Mouse (Mus musculus) granulocyte monocyte progenitor cell, adult 5-6 weeks (primary cell): ENCODE results near the gene Spata19. TPM values are rescaled to one million over a fixed set of nuclear protein-coding genes. Genes with fewer than 3 reads are reported as not detected.

Experiments
- ATAC-seq: replicated peaks from 2 replicates; pipeline ENCODE4 v1.8.0; 2016; ENCODE audit warnings: mild to moderate bottlenecking, moderate TSS enrichment, inconsistent platforms; ENCODE audit not compliant: poor library complexity, severe bottlenecking
- total RNA-seq, 2 experiments: library from RNA; stranded (forward) in 1 of 2; stranded (reverse) in 1 of 2; fragments of 200-712, 200-1000 nt in 1 of 2; fragments of >200 nt in 1 of 2; fragmentation: Nextera tagmentation in 1 of 2; gene quantifications; 2 replicates each; pipeline ENCODE4 v1.2.3; 2014 to 2017

Gene Spata19
- total RNA-seq (2014; fragmentation: Nextera tagmentation) = not detected in 2 replicates
- total RNA-seq (2017) = not detected in 2 replicates

DNA sequence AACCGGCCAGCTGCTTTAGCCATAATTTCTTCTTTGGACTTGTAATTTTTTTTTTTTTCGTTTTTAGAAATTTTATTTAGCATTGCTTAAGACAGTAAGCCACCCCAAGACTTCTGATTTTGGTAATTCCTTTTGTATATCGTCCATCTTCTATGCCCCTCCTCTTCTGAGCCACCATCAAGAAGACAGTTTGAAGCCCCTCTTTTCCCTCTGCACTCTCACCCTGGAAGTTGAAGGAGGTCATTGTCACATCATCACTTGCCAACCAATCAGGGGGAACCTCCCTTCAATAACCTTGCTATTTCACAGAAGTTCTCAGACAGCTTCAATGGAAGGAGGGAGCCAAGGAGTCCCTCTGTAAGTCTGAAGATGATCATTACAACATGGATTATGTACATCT lies at the start of gene Spata19:
Spata19 (plus strand) TSS at position 301 of the 400 bp plus-strand sequence.
- no peak for ATAC-seq

DNA sequence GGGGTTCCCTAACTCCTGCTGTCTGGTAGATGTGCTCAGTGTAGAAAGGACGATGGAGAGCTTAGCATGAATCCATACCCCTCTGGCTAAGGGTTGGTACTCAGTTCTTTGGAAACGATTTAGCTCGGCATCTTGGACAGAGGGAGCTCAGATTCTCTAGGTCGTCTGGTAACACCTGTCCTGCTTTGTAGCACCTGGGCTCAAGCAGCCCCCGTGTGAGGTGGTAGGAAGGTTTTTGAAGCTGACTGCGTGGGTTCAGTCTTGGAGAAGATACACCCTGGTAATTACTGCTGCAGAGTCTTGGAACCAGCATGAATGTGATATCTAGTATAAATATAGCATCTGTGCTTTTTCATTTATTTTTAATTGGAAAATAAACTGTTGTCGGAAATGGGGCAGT lies 43.5 kb upstream of the Spata19 start:
- no peak for ATAC-seq

DNA sequence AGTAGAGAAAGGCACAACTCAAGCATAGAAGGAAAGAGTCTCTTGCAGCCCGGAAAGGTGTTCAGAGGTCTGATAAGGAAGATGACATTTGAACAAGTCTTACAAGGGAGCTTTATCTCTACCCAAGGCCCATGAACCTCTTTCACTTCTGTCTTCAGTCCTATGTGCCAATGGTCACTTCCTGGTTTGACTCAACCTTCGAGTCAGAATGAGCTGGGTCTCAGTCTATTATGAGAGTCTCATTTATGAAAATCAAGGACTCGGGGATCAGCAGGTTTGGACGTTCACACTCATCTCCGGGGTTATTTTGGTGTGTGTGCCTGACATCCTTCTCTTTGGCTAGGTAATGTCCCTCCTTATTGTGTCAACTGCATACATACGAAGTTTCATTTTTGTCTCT lies 38.7 kb upstream of the Spata19 start:
- no peak for ATAC-seq

DNA sequence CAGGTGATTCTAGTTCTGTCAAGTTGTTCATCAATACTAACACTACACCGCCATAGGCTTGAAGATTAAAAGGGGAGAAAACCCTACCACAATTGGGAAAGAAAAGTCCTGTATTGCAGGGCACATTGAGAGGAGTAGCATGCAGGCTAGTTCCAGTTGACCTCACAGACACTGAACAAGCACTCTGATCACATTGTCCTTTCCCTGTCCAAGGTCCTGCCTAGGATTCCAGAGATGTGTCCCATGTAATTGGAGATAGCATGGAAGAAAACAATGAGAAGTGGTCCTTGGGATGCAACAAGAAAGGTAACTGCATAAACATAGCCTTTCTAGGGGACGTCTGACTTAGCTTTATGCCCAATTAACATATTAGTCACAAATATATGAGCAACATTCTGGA lies 29.4 kb upstream of the Spata19 start:
- ATAC-seq = no peak

DNA sequence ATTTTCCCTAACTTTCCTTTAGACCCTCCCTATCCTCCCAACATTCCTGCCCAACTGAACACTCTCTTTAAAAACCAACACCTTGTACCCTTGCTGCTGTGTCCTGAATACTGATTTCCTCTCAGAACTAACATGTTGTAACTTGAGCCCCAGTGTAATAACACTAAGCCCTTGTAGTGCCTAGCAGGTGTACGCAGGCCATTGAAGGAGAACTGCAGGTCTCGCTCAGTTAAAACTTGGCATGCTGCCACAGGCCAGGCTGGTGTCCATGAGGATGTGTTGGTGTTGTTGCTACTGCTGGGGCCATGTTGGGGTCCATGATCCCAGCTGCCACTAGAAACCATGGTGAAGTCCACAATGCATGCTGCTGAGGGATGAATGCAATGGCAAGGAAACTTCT lies 27.5 kb upstream of the Spata19 start:
- ATAC-seq = no peak

DNA sequence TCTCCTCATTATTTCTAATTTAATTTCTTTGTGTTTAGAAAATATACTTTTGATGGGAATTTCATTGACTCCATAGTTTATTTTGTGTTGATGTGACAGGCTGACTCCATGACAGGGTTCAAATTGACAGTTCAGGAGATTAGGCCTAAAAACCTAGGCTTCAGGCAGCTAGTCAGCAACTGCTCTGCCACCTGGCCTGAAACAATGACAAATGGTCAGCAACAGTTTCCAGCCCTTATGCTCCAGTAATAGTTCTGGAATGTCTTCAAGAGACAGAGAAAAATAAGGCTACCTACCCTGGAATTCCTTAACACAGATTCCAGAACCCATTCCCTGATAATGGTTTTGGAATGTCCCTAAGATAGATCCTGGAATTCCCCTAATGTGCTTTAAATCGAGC lies 20.9 kb upstream of the Spata19 start:
- no peak for ATAC-seq

DNA sequence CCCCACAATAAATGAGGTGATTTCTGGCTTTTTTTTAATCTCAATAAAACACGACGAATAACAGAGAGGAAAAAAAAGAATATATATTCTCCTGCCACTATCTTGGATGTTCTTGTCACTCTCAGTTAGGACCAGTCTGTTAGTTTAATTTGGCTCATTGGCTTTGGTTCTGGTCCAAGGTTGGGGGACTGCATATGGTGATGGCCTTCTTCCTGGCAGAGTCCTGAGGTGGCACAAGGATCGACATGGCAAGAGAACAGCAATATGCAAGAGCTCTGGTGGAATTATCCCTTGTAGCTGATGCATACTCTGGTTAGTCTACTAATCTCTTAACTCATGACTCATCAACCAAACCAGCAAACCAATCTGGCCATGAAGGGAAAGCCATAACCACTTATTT lies 9.6 kb upstream of the Spata19 start:
- ATAC-seq = no peak

DNA sequence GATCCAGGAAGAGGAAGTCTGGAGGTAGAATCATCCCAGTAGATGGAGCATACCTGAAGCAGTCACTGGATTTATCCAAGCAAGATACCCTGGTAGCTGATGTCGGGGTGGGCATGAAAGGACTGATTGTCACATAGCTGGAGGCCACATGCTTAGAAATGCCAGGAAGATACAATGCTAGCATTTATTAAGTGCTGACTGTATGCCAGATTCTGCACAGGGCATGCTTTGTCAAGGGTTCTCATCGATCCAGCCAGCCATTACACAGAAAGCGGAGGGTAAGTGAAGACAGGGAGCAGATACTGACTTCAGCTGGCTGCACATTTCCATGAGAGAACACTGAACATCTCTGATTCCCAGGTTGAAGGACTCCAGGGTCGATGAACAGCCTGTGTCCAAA lies 4.6 kb downstream of the Spata19 start:
- ATAC-seq = no peak

DNA sequence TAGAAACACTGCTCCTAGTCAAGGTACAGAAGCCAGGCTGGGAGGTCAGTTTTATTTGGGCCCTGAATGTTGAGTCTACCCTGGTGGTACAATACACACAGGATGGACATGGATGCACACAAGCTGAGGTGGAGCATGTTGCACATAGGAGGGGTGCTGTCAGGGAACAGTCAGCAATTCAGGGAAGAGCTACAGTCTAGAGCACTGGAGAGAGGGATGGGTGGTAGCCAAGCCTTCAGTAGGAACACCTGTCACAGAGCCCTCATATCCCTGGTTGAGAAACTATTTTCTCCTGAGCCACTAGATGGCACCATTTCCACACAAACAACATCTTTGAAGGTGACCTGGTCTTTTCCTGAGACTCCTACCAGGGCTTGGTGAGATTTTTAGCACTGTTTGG lies 13.1 kb downstream of the Spata19 start:
- no peak for ATAC-seq

DNA sequence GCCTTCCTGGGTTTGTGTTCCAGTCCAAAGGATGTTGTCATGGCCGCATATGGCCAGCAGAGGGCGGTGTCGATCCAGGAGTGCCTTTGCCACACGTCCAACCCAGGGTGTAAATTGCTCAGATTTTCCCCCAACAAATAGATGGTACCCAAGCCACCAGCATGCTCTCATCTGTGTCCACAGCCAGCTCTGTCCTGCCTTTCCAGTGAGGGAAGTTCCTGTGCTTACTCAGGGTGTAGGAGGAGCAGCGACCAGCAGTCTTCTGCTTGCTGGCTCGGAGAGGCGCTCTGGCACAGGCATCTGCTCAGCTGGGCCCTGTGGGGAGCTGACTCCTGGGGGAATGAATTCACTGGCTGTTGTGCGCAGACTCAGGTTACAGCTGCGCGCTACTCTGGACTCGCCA lies 17.5 kb downstream of the Spata19 start:
- ATAC-seq = peak; percentile 81

DNA sequence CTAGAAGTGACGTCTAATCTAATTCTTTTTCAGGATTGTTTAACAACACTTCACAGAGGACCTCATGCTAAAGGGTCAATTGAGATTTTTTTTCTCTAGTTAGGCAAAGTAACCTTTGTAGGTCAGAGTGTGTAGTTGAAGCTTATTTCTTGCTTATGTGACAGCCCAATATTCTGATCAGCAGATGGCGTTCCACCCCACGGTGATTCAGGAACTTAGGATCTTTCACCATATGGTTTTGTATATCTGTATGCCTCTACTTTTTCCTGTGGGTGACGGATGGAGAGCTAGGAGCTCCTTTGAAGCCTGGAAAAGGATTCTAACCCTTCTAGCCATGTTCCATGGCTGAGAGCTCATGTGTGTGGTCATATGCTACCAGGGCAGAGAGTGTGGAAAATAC lies 27.9 kb downstream of the Spata19 start:
- no peak for ATAC-seq

DNA sequence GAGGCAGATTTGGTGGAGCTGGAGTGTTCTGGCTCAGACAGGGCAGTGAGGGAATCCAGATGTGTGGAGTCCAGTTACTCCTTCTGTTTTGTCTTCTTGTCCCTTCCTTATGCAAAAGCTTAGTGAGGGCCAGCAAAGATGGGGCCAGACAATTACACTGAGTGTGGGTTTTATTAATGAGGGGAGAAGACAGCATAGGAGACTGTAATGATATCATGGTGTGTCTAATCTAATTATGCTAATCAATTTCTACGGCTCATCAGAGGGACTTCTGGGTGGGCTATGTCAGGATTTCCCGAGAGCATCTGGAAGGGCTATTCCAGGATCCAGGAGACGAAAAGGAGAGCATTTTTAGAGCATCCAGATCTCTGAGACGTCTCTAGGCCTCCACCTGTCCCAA lies 32.0 kb downstream of the Spata19 start:
- no peak for ATAC-seq

DNA sequence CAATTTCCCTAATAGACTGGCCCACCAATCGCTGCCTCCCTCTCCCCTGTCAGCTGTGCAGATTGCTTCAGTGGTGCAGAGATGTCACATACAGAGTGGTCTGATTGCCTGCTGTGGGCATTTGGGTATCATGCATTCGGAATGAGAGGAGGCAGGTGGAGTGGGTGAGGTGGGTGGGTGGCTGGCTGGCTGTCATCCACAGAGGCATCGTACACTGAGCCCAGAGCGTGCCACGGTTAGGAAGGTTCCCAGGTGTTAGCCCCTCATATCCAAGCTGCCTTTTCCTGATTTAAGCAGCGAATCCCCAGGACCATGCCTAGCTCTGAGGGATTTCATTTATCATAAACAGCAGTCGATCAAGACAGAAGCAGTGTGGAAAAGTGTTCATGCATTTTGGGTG lies 36.7 kb downstream of the Spata19 start:
- no peak for ATAC-seq

DNA sequence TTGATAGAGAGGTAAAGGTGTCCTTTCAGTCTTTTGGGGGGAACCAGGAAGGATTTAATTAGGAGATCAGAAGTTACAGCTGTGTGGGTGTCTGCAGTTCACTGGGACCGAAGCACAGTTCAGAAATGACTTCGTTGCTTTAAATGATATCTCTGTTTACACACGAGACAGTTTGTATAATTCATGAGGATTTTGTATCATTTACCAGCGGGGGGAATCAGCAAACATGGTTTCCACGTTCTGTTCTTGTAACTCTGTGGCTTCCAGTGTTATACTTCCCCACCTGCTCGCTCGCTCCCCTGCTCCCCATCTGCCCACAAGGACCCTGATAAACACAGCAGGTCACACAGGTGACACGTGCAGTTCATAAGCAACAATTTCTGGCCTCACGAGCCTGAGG lies 39.3 kb downstream of the Spata19 start:
- ATAC-seq = no peak

DNA sequence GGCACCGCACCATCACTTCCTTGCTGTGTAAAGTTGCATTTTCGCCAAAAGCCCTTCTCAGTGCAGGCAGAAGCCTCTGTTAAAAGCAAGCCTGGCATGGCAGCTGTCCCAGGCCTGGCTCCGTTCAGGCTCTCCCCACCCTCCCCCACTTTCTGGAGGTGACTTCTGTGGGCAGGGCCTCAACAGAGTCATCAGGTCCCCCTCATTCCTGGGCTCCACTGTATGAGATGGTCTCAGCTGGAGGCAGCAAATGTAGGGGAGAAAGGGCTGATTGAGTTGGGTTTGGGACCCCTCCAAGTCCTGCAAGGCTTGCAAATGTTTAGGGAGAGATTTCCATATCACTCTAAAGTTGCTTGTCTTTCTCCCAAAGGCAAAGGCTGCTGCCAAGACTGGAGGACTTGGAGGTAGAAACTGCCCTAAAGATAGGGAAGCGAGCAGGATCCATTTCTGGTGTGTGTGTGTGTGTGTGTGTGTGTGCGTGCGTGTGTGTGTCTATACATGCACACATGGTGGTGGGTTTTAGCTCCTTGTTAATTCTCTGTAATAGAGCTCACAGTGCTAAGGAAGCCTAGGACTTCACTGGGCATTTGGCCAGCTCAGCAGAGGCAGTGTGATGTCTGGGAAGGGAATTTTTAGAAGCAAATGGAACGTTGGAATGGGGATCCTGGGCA lies 40.9 kb downstream of the Spata19 start:
- ATAC-seq = no peak

DNA sequence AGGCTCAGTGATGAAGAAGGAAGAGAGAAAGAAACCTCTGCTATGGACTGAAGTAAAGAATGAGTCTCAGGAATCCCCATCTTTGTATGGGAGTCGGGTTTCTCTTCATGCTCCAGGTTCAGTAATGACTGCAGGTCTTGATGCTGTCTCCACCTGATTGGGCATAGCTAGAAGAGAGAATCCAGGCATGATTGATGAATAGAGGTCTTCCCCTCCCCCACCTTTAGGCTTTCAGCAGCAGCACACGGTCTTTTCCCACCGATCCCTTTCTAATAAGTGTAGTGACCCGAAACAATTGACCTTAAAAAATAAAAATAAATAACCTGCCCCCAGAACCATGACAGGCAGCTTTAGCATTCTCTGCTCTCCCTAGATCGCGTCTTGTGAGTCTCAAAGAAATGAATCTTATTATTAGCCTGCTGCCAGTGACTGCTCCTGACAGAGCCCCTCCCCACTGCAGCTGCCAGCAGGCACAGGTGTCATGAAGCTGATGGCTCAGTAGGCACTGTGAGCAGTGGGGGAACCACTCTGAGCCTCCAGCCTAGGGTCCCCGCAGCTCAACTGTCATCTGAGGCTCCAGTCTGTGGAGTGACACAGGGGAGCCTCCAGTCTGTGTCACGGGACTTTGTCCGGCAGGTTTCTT lies 53.3 kb downstream of the Spata19 start:
- ATAC-seq = no peak

Other genes with a start within 250 kb of the Spata19 start
- gene Jam3, start 241.4 kb upstream of the Spata19 start, total RNA-seq (2014; fragmentation: Nextera tagmentation) = not detected in 2 replicates
- gene Jam3, start 241.4 kb upstream of the Spata19 start, total RNA-seq (2017) = 0.22 and 0.26 TPM in 2 replicates
- not detected in 2 replicates for gene Igsf9b, start 97.6 kb upstream of the Spata19 start, total RNA-seq (2014; fragmentation: Nextera tagmentation)
- gene Igsf9b, start 97.6 kb upstream of the Spata19 start, total RNA-seq (2017) = 0.10 TPM in 1 of 2 replicates, not detected in the other